Mouse (Mus musculus) lung, postnatal 14 days (tissue): ENCODE measurements around the gene Pcbd1.
A peak's percentile ranks its signal among the peaks of the same experiment; 100 is the strongest.

Source experiments
- DNase-seq: peaks from one replicate; pipeline ENCODE4 v3.0.0; 2021

Pcbd1 gene

DNA sequence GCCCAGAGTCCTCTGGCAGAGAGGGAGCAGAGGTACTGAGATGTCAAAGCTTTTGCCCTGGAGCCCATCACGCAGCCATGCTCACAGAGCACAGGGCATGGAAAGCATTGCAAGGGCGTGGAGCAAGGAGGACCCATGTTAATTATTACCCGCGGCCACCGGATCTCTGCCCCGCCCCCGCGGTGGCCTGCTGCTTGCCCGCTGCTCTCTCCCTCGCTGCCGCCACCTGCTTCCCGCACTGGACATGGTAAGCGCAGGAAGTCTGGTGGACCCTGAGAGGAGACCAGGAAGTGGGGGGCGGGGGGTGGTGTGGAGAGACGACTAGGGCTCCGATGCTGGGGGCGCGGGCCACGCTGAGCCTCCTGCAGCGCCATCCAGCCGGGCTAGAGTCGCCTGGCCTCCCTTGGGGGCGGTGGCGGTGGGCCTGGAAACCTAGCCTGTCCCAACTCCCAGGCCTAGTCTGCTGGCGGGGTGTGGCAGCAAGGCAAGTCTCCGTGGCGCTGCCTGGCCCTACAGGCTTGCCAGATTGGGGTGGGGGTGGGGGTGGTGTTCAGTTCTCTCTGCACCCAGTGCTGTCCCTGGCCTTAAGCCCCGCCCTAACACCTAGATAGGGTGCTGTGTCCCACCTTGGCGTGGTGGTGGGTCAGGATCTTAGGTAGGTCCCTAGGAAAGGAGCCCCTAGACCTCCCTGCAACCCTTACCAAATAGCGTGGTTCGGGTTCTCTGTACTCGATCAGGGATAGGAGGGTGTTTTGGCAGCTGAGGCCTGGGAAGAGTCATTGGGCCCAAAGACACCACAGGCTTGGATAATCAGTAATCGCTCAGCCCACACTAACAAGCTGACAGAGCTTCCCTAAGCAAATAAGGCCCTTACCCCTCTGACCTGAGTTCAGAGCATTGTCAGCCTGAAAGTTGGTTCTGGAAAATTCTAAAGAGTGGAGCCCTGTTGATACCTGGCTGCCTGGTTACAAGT lies at the start of gene Pcbd1:
Gene Pcbd1 (plus strand): TSS at position 162 of the 973 bp plus-strand sequence.
- DNase-seq: peak; percentile 55

DNA sequence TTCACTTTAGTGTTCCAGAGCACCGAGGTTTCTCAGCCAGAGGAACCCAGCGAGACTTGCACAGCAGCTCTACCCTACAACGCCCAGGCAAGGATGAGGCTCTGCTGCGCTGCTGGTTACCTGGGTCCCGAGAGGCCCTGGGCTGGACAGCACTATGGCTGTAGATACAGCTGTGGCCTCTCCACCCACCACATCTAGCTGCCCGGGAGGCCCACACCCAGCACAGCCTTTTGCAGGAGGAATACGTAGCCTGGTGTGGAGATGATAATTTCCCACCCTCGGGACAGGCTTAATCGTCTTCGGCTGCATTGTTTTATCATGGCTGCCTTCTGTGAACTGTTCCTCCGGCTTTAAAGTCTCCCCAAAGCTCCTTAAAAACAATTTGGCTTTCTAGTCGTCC lies 49.5 kb upstream of the Pcbd1 start:
- no peak for DNase-seq

DNA sequence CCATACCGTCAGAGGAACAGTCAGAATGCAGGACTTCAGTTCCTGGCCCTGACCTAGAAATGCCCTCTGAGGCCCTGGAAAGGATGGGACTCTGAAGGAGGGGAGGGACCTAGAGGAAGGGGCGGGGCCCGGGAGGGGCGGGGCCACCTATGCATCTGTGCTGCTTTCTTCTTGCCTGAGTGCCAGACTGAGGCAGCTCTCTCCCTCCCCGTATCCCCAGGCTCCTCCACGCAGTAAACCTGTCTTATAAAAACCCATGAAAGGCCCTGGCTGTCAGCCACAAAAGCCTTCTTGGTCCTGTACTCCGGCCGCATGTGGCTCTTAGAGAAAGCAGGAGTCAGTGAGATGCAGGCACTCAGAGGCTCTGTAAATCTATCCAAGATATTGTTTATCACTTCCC lies 44.0 kb upstream of the Pcbd1 start:
- DNase-seq: no peak

GRCm38 (mm10) chr10:61051993-61052613 lies 37.0 kb upstream of the Pcbd1 start:
- DNase-seq: peak; percentile 79

- no peak for DNase-seq
Observed at GRCm38 (mm10) chr10:61056661-61057060, 32.5 kb upstream of the Pcbd1 start.

DNA sequence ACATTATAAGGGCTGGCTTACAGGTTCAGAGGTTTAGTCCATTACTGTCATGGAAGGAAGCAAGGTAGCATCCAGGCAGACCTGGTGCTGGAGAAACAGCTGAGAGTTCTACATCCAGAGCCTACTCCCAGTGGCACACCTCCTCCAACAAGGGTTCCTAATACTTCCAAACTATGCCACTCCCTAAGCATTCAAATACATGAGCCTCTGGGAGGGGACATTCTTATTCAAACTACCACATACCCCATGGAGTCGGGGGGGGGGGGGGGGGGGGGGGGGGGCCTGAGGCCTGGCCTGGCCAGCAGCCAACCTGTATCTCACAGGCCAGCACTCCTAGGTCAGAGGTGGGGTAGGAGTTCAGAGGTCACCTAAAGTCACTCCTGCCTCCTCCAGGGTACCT lies 30.0 kb upstream of the Pcbd1 start:
- no peak for DNase-seq

DNA sequence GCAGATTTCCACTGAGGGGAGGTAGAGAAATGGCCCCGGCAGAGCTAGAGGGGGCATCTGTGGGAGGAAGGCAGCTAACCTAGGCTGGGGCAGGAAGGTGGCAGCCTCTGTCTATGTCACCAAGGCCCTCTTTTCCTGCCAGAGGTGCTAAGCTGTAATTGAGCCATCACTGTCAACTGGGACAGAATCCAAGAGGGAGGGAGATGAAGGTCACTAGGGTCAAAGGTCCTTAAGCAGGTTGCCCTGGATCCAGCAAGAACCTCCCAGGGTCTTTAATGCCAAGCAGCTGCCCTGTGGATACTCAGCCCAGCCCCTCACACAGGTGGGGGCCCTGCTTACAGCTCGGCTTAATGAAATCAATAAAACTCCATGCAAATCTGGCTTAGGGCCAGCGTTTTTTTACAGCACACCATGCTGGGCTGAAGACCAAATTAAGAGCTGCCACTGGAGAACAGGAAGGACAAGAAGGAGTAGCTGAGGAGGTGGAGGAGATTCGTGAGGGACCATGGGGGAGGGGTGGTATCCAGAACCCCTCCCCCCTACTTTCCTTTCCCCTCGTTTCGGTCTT lies 29.5 kb upstream of the Pcbd1 start:
- DNase-seq: no peak

DNA sequence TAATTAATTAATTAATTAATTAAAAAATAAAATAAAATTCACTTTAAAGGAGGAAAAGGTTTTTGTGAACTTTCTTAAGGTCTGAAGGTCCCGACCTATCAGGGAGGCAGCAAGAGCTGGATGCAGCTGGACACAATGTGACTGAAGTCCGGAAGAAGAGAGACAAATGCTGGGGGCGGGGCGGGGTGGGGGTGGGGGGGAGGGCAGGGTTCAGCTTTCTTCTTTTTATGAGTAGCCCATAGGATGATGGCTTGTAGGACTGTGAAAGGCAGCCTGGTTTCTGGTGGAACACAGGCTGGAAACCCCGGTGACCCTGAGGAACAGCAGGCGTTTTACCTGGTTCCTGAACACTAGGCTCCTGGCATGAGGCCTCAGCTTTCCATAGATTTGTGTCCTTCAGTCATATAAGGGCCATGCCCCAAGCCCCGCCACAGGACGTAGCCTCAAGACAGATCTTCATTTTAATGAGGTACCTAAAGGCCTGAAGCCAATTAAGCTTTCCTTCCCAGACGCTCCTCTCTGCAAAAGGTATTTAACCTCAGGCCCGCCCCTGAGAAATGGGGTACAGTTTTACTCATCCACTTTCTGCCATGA lies 25.8 kb upstream of the Pcbd1 start:
- no peak for DNase-seq

DNA sequence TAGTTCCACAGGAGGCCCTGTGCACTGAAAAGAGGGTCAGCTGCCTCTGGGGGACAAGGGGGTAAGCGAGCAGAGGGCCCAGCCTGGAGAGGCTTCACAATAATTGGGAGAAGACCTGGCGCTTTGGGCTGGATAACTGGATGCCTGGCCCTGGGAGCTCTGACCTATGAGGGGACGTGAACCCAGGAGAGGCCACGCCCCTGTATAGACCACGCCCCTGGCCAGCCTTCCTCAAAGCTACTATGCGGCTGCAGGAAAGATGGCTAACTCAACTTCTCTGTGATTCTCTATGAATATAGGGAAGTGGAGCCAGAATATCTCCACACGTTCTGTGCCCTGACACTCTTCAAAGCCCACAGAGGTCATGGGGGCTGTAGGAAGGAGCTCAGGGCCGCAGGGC lies 24.5 kb upstream of the Pcbd1 start:
- DNase-seq: no peak

DNA sequence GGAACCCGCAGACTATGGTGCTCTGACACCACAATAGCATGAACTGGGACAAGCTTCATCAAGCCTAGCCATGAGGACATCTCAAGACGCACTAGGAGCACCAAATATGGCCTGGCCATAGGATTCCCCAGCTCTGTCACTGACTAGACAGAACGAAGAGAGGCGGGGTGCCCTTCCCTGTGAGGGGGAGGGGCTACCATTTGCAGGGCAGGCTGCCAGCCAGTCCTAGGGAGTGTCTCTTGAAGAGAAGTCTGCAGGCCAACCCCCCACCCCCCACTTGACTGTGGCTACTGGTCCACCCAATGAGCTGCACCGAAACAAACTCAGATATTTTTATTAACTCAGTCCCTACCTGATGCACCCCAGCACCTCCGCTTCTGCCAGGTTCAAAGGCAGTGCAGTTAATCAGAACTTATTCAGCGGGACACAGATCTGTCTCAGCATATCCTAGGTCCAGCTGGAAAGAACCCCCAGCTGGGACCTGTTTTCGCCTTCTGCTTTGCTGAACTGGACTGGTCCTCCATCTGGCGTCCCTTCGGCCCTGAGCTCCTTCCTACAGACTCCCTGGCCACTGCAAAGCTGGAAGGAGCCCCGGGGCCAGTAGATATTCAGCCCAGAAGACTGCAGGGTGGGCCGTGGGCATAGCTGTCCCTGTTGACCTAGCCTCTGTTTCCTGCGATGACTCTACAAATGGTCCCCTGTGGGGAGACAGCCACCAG lies 23.7 kb upstream of the Pcbd1 start:
- no peak for DNase-seq

GRCm38 (mm10) chr10:61068436-61069192 lies 20.5 kb upstream of the Pcbd1 start:
- peak; percentile 61 for DNase-seq

DNA sequence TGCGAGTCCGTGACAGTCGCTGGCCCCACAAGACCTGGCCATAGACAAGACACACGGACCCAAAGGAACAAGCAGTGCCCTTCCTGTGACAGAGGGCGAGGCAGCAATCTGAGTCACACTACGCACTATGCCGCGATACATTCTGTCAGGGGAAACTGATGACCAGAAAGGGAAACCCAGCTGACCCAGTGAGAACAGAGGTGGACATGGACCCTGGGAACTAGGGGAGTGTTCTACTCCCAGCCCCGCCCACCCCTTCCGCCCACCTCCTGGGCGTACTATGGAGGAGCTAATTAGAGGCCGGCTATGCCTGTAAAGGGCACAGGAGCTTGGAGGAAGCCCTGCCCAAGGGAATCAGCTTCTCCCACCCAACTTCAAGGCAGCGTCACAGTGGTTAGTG lies 19.9 kb upstream of the Pcbd1 start:
- DNase-seq: no peak

GRCm38 (mm10) chr10:61072324-61072723 lies 16.8 kb upstream of the Pcbd1 start:
- peak; percentile 50 for DNase-seq

DNA sequence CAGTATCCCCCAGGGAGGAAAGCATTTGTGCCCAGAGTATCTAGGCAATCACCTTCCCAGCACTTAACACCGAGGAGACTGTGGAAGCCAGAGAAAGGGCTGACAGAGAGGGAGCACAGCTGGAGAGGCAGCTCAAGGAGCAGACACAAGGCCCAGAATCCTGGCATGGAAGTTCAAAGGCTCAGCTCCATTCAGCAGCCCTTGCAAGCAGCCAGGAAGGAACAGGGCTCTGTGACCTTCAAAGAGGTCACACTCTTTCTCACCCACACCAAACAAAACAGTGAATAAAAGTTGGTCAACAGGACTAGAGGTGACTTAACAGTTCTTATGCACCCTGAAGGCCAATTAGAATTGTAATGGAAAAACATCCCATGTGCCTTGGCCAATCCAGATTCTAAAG lies 14.5 kb upstream of the Pcbd1 start:
- DNase-seq: no peak

- DNase-seq: no peak
Observed at GRCm38 (mm10) chr10:61075607-61076006, 13.5 kb upstream of the Pcbd1 start.

GRCm38 (mm10) chr10:61080227-61080930 lies 8.8 kb upstream of the Pcbd1 start:
- DNase-seq: peak; percentile 58

DNA sequence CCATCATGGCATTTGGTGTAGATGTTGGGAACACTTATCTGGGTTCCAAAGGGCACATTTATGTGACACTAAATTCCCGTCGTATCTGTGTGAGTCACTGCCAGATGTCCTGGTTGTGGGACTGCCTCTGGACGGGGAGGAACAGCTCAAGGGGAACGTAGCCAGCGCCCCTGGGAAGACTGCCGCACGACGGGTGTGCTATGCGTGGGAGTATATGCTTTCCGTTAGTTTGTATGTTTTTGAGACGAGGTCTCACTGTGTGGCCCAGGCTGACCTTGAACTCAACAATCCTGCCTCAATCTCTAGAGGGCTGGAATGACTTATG lies 8.2 kb upstream of the Pcbd1 start:
- no peak for DNase-seq

DNA sequence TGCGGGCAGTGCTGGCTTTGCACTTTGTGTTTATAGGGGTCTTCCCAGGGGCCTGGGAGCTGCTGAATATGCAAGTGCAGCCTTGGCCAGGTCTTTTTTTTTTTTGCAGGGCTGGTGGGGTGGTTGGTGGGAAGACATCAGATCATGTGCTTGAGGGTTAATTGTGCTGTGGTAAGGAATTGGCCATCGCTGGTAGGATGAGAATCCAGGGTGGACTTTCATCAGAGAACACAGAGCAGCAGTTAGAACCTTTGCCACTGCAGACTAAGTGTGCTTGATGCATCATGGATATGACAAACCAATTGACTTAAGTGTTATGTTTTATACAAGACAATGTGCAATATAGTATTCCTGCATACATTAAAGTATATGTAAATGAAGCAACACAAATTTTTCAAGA lies 3.8 kb upstream of the Pcbd1 start:
- no peak for DNase-seq

- DNase-seq: no peak
Observed at GRCm38 (mm10) chr10:61086502-61086901, 2.6 kb upstream of the Pcbd1 start.

DNA sequence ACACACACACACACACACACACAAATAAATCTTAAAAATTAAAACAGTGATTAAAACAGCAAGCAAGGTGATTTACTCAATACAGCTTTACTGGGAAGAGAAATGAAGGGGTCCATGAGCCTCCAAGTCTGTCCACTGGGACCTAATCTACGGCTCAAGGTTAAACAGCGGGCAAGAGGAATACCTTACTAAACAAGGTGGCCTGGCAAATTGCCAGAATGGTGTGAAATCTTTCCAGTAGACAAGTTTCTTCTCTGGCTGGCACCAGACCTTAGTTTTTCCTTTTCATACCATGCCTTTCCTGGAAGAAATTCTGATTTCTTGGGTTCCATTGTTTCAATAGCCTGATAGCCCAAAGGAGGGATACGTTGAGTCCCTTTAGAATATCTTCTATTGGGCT lies 663 bp upstream of the Pcbd1 start:
- no peak for DNase-seq

DNA sequence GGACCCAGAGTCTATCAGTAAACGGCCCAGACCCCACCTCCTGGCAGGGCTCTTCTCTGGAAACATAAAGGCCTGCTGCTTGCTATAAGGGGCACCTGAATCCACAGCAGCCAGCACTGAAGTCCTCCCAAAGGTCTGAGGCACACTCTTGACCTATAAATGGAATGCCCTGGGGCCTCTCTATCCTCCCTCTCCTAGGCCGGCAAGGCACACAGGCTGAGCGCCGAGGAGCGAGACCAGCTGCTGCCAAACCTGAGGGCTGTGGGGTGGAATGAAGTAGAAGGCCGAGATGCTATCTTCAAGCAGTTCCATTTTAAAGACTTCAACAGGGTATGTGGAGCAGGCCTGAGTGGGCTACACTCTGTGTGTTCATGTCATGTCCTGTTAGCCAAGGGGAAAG lies 2.7 kb downstream of the Pcbd1 start:
- no peak for DNase-seq
